Mouse (Mus musculus) limb, embryonic 10.5 days (tissue): ENCODE results near the gene Tmem106c. TPM values are rescaled to one million over a fixed set of nuclear protein-coding genes. Genes with fewer than 3 reads are reported as not detected.

Experiments
- DNase-seq: peaks from one replicate; pipeline ENCODE4 v3.0.0-alpha.2; 2017; ENCODE audit warnings: low spot score
- H3K27ac ChIP-seq: fragments of 300-500 bp; sonication (generic); 2 replicates; pipeline ENCODE4 v1.5.1; 2016; ENCODE audit warnings: mild to moderate bottlenecking
- H3K27me3 ChIP-seq: fragments of 300-500 bp; sonication (generic); 2 replicates; pipeline ENCODE4 v1.6.1; 2016; ENCODE audit warnings: low read depth, mild to moderate bottlenecking; ENCODE audit not compliant: poor library complexity, severe bottlenecking
- H3K36me3 ChIP-seq: fragments of 300-500 bp; sonication (generic); 2 replicates; pipeline ENCODE4 v1.6.1; 2016; ENCODE audit warnings: mild to moderate bottlenecking, moderate library complexity
- H3K4me1 ChIP-seq: fragments of 300-500 bp; sonication (generic); 2 replicates; pipeline ENCODE4 v1.6.1; 2016
- H3K4me3 ChIP-seq: fragments of 300-500 bp; sonication (generic); 2 replicates; pipeline ENCODE4 v1.5.1; 2016; ENCODE audit warnings: mild to moderate bottlenecking, moderate library complexity
- H3K9me3 ChIP-seq: fragments of 300-500 bp; sonication (generic); replicated peaks from 2 replicates; pipeline ENCODE4 v1.6.1; 2016; ENCODE audit warnings: mild to moderate bottlenecking
- WGBS: fragments of 180-500 bp; shearing (Covaris S2); methylation state at CpG from one replicate; pipeline ENCODE4 v1.1.7; 2016; 5-methylcytosine and 5-hydroxymethylcytosine counted together
- polyA plus RNA-seq: library from polyadenylated mRNA; unstranded; fragments of >200 nt; fragmentation: Nextera tagmentation; extraction: Ambion mirVana; gene quantifications from 2 replicates; pipeline ENCODE4 v1.2.1, GENCODE M21; 2016

Tmem106c gene
- polyA plus RNA-seq, 1 experiment from 2014 or later = 34.9 TPM

DNA sequence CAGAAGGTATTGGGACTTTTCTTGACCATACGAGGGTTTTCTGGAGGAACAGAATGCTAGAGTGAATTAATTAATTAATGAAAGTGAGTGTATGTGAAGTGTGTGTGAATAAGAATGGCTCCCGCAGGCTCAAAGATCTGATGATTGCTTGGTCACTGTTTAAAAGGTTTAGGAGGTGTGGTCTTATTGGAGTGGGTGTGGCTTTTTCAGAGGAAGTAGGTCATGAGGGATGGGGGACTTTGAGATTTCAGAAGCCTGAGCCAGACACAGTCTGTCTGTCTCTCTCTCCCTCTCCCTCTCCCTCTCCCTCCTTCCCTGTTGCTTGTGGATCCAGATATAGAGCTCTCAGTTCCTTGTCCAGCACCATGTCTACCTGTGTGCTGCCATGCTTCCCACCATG is 22.7 kb upstream of the Tmem106c start:
- H3K4me3 ChIP-seq = no peak overlapping the region
- 95% methylated on average over 2 of the region's 2 CpGs for WGBS
- H3K36me3 ChIP-seq = no peaks in the 10 kb centered on the region

DNA sequence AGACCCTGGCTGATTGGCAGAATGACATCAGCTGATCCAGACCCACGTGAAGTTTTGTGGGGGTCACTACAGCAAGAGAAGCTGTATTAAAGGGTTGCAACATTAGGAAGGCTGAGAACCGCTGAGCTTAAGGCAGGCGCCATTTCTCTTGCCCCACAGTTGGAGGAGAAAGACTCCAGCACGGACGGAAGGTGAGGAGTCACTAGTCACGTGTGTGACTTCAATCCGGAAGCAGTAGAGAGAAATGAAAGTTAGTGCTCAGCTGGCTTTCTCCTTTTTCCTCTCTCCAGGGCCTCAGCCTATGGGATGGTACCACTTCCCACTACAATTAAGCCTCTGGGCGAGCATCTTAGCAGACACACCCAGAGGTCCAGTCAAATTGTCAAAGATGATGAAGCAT is 21.5 kb upstream of the Tmem106c start:
- no peaks in the 10 kb centered on the region for H3K27me3 ChIP-seq
- DNase-seq = no peak
- no peak overlapping the region for H3K27ac ChIP-seq
- WGBS = 89% methylated on average over 8 of the region's 8 CpGs
- peaks cover 8% of the 10 kb centered on the region for H3K4me1 ChIP-seq
- no peak overlapping the region for H3K4me3 ChIP-seq
- H3K36me3 ChIP-seq = no peaks in the 10 kb centered on the region
- no peaks in the 10 kb centered on the region for H3K9me3 ChIP-seq

More for the DNA sequence above, 22.7 kb upstream of the Tmem106c start:
- H3K4me1 ChIP-seq = peaks cover 8% of the 10 kb centered on the region
- no peak for DNase-seq
- H3K27ac ChIP-seq = no peak overlapping the region
- no peaks in the 10 kb centered on the region for H3K27me3 ChIP-seq
- H3K9me3 ChIP-seq = no peaks in the 10 kb centered on the region

DNA sequence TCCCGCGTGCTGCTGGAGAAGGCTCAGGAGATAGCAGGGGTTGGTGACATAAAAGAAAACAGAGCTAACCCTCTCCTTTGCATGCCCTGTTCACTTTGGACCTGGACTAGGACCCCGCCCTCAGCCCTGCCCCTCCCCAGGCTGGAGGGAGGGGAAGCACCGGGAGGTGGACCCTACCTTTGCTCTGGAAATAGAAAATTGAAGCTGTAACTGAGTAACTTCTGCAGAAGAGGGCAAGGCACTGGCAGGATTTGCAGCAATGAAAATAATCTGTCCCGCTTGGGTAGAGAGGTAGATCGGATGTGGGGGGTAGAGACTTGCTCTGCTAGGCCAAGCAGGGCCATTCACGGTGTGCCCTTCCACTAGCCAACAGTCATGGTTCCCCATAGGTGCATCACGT is 20.6 kb upstream of the Tmem106c start:
- H3K27ac ChIP-seq = no peak overlapping the region
- no peak overlapping the region for H3K4me3 ChIP-seq
- no peaks in the 10 kb centered on the region for H3K9me3 ChIP-seq
- no peak for DNase-seq
- 89% methylated on average over 8 of the region's 8 CpGs for WGBS
- H3K36me3 ChIP-seq = no peaks in the 10 kb centered on the region
- peaks cover 8% of the 10 kb centered on the region for H3K4me1 ChIP-seq
- no peaks in the 10 kb centered on the region for H3K27me3 ChIP-seq

DNA sequence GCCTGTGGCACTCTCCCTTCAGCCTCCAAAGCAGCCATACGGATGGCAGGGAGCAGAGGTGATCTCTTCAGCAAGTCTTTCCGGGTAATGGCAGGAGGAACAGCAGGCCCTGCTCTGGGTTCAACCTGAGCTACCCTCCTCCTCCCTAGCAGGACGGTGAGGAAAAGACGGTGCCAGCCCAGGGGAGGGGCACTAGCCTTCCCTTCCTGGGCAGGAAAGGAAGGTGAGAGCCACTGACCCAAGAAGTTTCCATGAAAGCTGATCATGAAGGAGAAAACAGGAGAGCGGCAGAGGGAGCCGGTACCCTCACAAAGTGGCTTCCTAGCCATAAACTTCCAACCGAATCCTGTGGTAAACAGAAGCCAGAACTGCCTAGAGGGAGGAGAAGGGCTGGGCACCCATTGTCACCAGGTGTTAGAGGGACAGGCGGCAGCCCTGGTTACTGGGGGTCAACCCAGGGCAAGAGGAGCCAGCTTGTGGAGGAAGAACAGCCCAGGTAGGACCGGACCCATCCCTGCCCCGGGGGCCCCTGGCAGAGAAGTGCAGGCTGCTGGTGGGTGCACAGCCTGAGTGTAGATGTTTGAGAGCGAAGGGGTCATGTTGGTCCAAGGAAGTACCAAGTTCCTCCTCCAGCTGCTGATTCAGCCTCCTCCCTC is 19.0 kb upstream of the Tmem106c start:
- 62% methylated on average over 11 of the region's 11 CpGs for WGBS
- H3K27me3 ChIP-seq = 0 out of 2 replicates have a peak, but pooled peaks cover 10% of the 10 kb centered on the region

DNA sequence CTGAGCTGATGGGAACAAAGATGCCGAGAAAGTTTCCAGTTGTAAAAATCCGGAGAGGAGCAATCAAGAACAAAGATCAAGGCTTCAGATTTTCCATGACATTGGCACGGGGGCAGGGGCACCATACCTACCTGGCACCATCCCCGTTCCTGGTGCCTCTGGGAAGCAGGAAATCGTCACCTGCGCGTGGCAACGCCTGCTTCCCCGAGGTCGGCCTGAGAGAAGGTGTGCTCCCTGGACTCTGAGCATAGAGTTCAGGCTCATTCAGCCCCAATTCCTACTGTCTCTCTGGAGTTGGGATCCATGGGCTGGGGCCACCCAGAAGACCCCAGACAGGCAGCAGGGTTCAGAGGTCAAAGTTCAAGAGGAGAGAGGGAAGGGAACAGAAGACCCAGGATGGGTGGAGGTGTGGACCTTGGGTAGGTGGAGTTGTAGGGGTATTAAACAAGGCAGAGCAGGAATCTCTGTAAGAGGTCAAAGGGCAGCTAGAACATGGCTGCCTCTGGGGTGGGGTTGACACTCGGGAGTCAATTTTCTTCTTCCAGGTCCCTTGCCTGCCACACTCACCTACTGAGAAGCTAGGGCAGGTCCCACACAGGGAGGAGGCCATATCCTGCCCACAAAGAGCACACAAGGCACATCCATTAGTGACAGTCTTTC is 18.2 kb upstream of the Tmem106c start:
- H3K4me3 ChIP-seq = no peak overlapping the region
- no peaks in the 10 kb centered on the region for H3K9me3 ChIP-seq
- DNase-seq = no peak
- 80% methylated on average over 11 of the region's 11 CpGs for WGBS
- H3K27me3 ChIP-seq = 0 out of 2 replicates have a peak, but pooled peaks cover 10% of the 10 kb centered on the region
- H3K4me1 ChIP-seq = peaks cover 19% of the 10 kb centered on the region
- H3K36me3 ChIP-seq = no peaks in the 10 kb centered on the region
- H3K27ac ChIP-seq = no peak overlapping the region

More for the DNA sequence above, 19.0 kb upstream of the Tmem106c start:
- DNase-seq = no peak
- Histone ChIP-seq H3K4me3 (no peak overlapping the region), H3K9me3 (no peaks in the 10 kb centered on the region), H3K36me3 (no peaks in the 10 kb centered on the region), H3K4me1 (peaks cover 19% of the 10 kb centered on the region), H3K27ac (peak overlapping the region; percentile 25; the same call in 1 of the 2 replicates)

DNA sequence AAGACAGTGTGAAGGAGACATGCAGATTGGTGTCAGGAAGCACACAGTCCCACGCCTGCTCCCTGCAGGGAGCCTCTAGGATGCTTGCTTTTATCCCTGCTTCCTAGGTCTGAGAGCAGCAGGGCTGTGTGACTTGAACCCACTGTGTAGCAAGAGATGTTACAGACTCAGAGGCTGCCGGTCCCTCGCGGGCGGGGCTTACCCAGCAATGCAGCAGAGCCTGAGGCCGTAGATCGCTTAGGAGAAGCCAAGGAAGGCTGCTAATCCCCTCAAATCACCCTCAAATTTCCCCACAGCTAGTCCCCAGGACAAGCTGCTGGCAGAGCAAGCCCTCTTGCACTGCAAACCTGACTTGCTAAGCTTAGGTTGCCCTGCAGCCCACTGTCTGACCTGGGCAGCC is 15.3 kb upstream of the Tmem106c start:
- Histone ChIP-seq H3K9me3 (no peaks in the 10 kb centered on the region), H3K27me3 (peaks cover 19% of the 10 kb centered on the region; the same call in 1 of the 2 replicates), H3K27ac (peak overlapping the region; percentile 38; the same call in 1 of the 2 replicates), H3K4me1 (peaks cover 31% of the 10 kb centered on the region), H3K36me3 (no peaks in the 10 kb centered on the region), H3K4me3 (no peak overlapping the region)
- no peak for DNase-seq
- 43% methylated on average over 7 of the region's 7 CpGs for WGBS

DNA sequence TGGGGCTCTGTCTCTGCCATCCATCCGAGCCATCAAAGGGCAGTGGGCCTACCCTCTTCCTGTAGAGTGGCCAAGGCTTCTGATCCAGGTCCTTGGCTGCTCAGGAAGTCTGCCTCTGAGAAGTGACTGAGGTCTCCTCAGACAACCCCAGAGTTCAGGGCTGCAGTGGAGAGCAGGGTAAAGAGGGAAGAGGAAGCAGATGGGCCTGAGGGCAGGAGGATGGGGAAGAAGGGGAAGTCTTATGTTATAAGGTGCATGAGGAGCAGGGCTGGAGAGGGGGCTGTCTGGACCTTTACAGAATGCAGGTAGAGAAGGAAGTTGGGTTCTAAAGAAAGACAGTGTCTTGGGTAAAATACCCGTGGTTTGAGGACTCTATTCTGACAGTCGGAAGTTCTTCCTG is 14.3 kb upstream of the Tmem106c start:
- no peaks in the 10 kb centered on the region for H3K36me3 ChIP-seq
- H3K27me3 ChIP-seq = peaks cover 19% of the 10 kb centered on the region; the same call in 1 of the 2 replicates
- no peak overlapping the region for H3K4me3 ChIP-seq
- H3K9me3 ChIP-seq = no peaks in the 10 kb centered on the region
- DNase-seq = no peak
- H3K4me1 ChIP-seq = peaks cover 31% of the 10 kb centered on the region
- H3K27ac ChIP-seq = no peak overlapping the region
- WGBS = 80% methylated on average over 3 of the region's 3 CpGs

DNA sequence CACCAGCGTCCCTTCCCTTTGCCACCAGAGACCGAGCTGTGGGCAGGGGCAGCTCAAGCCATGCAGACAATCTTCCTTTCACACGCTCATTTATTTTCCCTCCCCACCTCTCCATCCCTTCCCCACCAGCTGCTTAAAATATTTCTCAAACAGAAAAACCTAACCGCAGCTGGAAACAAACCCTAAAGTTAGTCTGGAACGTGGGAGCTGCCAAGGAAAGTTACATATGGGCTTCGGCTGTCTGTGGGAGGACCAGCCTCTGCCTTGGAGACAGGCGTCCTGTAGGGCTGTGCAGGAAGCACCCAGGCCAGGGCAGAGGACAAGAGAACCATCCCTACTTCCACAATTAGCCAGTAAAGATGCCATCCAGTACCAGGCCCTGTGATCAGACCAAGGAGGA is 13.8 kb upstream of the Tmem106c start:
- H3K4me3 ChIP-seq = no peak overlapping the region
- DNase-seq = no peak
- no peaks in the 10 kb centered on the region for H3K9me3 ChIP-seq
- no peak overlapping the region for H3K27ac ChIP-seq
- H3K4me1 ChIP-seq = peaks cover 33% of the 10 kb centered on the region
- WGBS = 82% methylated on average over 7 of the region's 7 CpGs
- no peaks in the 10 kb centered on the region for H3K36me3 ChIP-seq
- H3K27me3 ChIP-seq = peaks cover 19% of the 10 kb centered on the region; the same call in 1 of the 2 replicates

DNA sequence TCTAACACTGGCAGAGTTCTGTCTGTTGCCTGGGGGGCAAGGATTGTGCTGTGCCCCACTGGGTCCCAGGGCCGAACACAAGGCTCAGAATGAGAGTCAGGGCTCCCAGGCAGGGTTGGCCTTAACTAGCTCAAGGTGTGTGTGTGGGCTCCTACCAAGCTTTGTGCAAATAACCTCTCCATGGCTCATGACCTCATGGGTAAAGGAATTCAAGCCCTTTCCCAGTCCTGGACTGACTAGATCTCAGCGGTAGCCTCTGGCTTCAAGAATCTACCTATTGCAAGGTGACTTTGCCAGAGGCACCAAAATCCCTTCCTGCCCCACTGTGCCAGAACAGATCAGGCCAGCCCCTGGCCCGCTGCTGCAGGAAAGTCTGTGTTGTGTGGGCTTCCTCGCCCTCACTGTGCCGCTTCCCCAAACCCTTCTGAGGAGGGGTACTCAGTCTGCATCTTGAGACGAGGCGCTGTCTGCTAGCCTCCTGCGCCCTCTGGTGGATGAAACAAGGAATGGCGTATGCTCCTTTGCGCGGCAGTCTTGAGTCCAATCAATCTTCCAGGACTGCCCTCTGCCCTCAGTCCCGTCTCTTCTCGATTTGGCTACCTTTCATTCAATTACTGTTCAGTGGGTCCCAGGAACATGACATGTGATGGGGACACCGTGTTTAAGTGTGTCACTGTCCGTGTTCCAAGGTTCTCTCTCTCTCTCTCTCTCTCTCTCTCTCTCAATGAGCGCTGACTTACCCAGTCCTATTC is 11.7 kb upstream of the Tmem106c start:
- no peaks in the 10 kb centered on the region for H3K36me3 ChIP-seq
- peaks cover 19% of the 10 kb centered on the region; the same call in 1 of the 2 replicates for H3K27me3 ChIP-seq
- no peak overlapping the region for H3K27ac ChIP-seq
- H3K4me3 ChIP-seq = peak overlapping the region; percentile 6; the same call in 1 of the 2 replicates
- DNase-seq = peak; percentile 85
- H3K9me3 ChIP-seq = no peaks in the 10 kb centered on the region
- WGBS = 17% methylated on average over 16 of the region's 16 CpGs
- peaks cover 41% of the 10 kb centered on the region for H3K4me1 ChIP-seq

DNA sequence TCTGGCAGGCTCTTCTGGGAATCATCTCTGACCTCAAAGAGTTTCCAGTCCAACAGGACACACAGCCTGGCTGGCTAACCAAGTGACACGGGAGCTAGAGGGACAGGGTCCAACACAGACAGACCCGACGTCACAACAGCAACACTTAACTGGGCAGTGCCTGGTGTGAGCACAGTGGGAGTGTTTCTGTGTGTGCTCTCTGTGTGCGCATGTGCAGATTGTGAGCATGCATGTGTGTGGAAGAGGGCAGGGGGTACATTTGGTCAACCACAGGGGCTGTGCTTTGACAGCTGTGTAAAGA is 11.2 kb upstream of the Tmem106c start:
- Histone ChIP-seq H3K27ac (no peak overlapping the region), H3K4me1 (peaks cover 41% of the 10 kb centered on the region), H3K9me3 (no peaks in the 10 kb centered on the region), H3K36me3 (no peaks in the 10 kb centered on the region), H3K4me3 (no peak overlapping the region), H3K27me3 (peaks cover 19% of the 10 kb centered on the region; the same call in 1 of the 2 replicates)
- 70% methylated on average over 4 of the region's 4 CpGs for WGBS
- no peak for DNase-seq

DNA sequence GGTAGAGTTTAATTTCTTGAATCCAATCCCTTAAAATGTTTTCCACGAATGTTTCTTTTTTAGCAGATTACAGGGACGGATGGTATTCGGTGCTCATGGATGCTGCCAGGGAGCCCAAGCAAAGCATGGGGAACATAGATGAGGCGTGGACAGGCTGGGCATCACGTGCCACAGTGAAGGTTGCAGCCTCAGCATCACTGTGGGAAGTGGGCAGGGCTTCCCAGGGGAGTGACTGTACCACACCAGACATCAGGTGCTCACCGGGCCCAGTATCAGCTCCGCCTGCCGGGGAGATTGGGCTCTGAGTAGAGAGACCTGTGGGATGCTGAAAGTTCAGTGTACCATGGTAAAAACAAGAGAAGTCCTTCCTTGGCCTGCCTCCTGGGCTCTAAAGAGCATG is 9.3 kb upstream of the Tmem106c start:
- Histone ChIP-seq H3K27ac (no peak overlapping the region), H3K4me1 (peaks cover 30% of the 10 kb centered on the region), H3K4me3 (no peak overlapping the region), H3K9me3 (no peaks in the 10 kb centered on the region), H3K27me3 (peaks cover 10% of the 10 kb centered on the region; the same call in 1 of the 2 replicates), H3K36me3 (no peaks in the 10 kb centered on the region)
- 84% methylated on average over 8 of the region's 8 CpGs for WGBS
- no peak for DNase-seq

DNA sequence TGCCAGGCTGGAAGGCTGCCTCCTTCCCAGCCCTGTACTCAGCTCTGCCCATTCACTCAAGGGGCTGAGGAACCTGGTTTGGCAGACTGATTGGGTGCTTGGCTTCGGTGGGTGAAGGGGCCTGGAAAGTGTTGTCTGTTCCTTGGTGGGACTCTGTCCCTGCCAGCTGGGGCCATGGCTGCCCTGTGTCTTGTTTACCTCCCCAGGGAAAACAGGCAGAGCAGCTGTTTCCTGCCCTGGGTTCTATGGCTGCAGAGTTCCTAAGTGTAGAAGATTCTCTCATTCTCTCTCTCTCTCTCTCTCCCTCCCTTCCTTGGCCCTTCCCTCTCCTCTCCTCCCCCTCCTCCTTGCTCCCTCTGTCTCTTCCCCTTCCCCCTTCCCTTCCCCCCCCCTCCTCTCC is 8.7 kb upstream of the Tmem106c start:
- Histone ChIP-seq H3K27ac (peak overlapping the region; percentile 42), H3K36me3 (no peaks in the 10 kb centered on the region), H3K27me3 (peaks cover 9% of the 10 kb centered on the region; the same call in 1 of the 2 replicates), H3K4me3 (no peak overlapping the region), H3K4me1 (peaks cover 29% of the 10 kb centered on the region), H3K9me3 (no peaks in the 10 kb centered on the region)
- no peak for DNase-seq
- 68% methylated on average over 1 of the region's 1 CpGs for WGBS

DNA sequence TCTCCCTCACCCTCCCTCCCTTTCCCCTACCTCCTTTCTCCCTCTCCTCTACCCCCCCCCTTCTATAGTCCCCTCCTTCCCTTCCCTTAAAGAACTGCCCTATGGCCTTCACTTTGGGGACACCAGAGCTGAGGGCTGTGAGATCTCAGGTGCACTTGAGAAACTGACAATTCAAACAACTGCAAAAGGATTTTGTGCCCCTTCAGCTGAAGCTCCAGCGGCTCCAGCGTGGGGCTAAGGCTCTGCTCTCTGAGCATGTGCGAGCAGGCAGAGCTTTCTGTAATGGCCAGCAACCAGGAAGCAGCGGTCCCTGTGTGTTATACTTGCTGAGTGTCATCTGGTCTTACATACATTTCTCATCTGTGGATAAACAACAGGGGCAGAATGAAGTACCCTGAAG is 8.3 kb upstream of the Tmem106c start:
- DNase-seq = no peak
- Histone ChIP-seq H3K9me3 (no peaks in the 10 kb centered on the region), H3K36me3 (no peaks in the 10 kb centered on the region), H3K27ac (0 out of 2 replicates have a peak overlapping the region, but pooled peaks have one; percentile 42), H3K4me1 (peaks cover 29% of the 10 kb centered on the region), H3K27me3 (peaks cover 9% of the 10 kb centered on the region; the same call in 1 of the 2 replicates), H3K4me3 (no peak overlapping the region)
- WGBS = 33% methylated on average over 4 of the region's 4 CpGs
